Mouse (Mus musculus) liver, embryonic 14.5 days (tissue): ENCODE results near the gene Rsrp1.

Experiments
- CTCF ChIP-seq: IDR thresholded peaks from 2 replicates; pipeline ENCODE4 v1.5.1; 2016; ENCODE audit warnings: antibody characterized with exemption, low read depth, control low read depth
- EP300 ChIP-seq: IDR thresholded peaks from 2 replicates; pipeline ENCODE4 v1.6.1; 2016; ENCODE audit warnings: antibody characterized with exemption, low read depth

GRCm38 (mm10) chr4:134922111-134922924 is 1.1 kb upstream of the Rsrp1 start:
- TF ChIP-seq EP300, result no peak
- 0 out of 2 replicates have a peak, but pooled peaks have one; percentile 4 for TF ChIP-seq CTCF
